Mouse (Mus musculus) bone marrow macrophage, adult 2 months (primary cell): ENCODE measurements at regions not wholly inside any gene's neighbourhood (a gene's known extent, or its start where the extent isn't known, plus 50 kb on each side); places are given as distances from the start of the nearest gene placed in this dataset.

Experiments
- CTCF ChIP-seq: IDR thresholded peaks from 2 replicates; pipeline ENCODE4 v1.5.1; 2012; ENCODE audit warnings: low read depth, mild to moderate bottlenecking, low read length, moderate library complexity
- POLR2A ChIP-seq: IDR thresholded peaks from 2 replicates; pipeline ENCODE4 v1.6.1; 2012; ENCODE audit warnings: mild to moderate bottlenecking, low read depth, low read length, borderline replicate concordance

- TF ChIP-seq CTCF (no peak), POLR2A (no peak)
These were observed 143.3 kb downstream of the BC067074 start for GRCm38 (mm10) chr13:113436288-113436687.
